Mouse (Mus musculus) embryo, embryonic 11 days (tissue): Measurements from ENCODE around the gene Zfp119b.
A peak's percentile ranks its signal among the peaks of the same experiment; 100 is the strongest.
"Not testable (repeated sequence)": the region's sequence is repeated elsewhere in the genome, so short reads cannot be mapped to it uniquely, and the experiment has no call there.

Experiments
- DNase-seq: peaks from one replicate; pipeline ENCODE4 v3.0.0-alpha.2; 2015

The Zfp119b gene

DNA sequence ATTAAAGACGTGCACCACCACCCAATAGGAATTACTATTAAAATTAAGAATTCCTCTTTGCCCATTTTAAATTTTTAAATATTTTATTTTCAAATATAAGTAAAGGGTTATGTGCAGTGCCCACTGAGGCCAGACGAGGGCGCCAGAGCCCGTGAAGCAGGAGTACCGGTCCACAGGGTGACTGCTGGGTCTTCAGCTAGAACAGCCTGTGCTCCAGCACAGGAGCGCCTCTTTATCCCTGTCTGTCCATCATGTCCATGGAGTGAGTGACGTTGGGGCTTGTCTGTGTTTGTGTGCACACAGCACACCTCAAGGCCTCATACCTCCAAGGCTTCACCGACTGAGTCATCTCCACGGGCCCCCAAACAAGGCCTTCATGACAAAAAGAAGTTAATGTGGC is 7.9 kb upstream of the Zfp119b start:
- peak; percentile 83 for DNase-seq

DNA sequence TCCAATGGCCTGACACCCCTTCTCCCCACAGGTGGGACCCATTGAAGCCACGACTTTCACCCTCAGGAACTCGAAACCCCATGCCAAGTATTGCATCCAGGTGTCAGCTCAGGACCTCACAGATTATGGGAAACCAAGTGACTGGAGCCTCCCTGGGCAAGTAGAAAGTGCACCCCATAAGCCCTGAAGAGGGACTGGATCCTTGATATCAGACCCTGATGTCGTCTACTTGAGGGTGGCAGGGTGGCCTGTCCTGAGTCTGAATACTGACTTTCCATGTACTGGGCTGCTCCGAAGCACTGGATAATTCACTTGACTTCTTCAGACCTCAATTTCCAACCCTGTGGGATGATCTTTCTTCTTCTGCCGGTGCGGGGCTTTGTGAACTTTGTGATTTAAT is 7.3 kb upstream of the Zfp119b start:
- no peak for DNase-seq

DNA sequence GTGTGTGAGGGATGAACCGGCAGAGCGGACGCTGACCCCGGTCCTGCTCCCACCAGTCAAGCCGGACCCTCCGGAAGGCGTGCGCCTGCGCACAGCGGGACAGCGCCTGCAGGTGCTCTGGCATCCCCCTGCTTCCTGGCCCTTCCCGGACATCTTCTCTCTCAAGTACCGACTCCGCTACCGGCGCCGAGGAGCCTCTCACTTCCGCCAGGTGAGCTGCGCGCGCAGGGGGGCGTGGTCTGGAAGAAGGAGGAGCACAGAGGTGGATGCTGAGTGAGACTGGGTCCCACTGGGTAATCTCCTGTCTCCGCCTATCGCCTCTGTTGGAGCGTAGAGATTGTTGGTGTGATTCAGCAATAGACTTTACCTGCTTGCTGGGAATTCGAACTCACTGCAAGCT is 6.8 kb upstream of the Zfp119b start:
- DNase-seq, result peak; percentile 78

DNA sequence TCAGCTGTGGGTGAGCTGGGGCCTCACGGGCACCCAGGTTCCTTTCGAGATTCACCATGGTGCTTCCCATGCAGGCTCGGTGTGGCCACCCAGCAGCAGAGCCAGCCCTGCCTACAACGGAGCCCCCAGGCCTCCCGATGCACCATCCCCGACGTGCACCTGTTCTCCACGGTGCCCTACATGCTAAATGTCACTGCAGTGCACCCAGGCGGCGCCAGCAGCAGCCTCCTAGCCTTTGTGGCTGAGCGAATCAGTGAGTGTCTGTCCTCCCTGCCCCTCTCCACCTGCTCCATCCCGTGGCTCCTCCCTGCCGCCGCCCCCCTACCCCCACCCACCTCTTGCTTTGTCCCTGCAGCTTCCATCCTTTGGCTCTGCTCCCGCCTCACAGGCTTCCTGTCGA is 4.9 kb upstream of the Zfp119b start:
- no peak for DNase-seq

DNA sequence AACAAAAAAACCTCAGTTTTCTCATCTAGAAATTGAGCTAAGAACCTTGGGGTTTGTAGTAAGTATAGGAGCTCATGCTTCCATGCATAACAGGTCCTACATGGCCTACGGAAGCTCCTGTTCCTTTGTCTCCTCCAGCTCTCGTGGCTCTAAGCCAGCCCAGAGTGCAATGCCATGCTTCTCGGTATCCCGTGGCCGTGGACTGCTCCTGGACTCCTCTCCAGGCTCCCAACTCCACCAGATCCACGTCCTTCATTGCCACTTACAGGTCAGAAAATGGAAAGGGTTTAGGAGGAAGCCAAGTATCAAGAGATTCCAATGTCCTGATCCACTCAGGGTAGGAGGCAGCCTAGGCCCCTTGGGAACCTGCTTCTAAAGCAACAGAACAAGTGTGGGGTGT is 4.5 kb upstream of the Zfp119b start:
- no peak for DNase-seq

DNA sequence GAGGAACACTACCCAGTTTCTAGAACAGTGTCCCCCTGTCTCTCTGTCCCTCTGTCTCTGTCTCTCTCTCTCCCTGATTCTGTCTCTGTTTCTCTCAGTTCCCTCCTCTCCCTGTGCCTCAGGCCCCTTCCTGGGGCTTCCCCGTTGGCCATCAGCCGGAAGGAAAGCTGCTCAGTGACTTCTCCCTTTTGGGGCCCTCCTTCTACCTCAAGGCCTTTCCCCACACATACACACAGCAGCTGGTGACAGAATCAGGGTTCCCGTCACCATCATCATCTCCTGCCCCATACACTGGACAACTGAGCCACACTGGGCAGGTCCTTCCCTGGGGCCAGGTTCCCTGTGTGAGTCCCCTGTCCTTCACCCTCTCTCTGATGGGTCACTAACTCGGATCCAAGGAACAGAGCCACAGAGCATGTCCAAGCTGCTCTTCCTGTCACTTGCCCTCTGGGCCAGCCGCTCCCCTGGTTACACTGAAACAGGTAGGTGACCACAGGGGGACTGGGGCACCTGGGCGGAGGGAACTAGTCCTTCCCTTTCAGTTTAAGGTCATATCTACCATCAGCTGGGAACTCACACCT is 3.2 kb upstream of the Zfp119b start, which contains the start of gene Ebi3:
Ebi3 (plus strand) TSS at position 194 of the 581 bp plus-strand sequence.
- DNase-seq, result no peak

DNA sequence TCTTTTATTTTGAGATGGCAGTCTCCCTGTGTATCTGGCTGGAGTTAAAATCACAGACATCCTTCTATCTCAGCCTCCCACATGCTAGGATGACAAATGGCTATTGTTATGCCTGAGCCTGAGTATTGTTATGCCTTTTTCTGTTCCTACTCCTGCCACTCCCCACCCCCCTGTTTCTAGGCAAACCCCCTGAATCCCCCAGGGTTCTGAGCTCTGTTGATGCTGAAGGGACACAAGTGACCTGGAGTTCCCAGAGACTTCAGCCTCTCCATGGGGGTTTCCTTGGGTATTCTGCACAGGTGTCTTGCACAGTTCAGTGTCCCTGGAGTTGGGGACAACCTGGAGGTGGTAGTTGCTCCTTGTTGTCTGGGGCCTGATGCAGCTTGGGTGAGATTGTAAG is 2.7 kb upstream of the Zfp119b start:
- no peak for DNase-seq

DNA sequence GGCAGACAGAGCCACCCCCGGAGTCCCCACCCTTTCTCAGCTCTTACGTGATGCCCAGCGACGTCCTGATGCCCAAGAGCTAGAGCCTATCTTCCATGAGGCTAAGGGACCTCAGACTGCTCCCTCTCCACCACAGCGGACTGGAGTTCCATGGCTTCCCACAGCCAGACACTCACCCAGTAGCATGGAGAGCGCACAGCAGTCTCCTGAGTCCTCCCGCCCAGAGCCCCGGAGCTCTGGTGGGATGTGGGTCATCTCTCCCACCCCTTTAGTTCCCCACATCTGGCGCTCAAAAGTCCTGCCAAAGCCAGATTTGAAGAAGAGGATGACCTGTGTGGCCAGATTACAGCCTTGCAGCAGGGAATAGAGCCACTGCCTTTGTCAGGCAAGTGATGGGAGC is 1.3 kb upstream of the Zfp119b start:
- no peak for DNase-seq

DNA sequence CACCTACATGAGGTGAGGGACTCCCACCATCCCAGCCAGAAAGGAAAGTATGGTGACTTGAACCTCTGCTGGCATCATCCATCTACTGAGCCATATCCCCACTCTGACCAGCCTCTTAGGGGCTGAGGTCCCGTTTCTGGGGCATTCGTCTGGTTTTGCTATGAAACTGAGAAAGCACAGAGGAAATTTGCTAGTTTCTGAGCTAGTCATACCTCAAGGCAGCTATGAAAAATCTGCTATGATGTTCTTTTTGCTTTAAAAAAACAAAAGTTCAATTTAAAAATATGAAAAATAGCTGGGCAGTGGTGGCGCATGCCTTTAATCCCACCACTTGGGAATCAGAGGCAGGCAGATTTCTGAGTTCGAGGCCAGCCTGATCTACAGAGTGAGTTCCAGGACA is 653 bp downstream of the Zfp119b start:
- no peak for DNase-seq

DNA sequence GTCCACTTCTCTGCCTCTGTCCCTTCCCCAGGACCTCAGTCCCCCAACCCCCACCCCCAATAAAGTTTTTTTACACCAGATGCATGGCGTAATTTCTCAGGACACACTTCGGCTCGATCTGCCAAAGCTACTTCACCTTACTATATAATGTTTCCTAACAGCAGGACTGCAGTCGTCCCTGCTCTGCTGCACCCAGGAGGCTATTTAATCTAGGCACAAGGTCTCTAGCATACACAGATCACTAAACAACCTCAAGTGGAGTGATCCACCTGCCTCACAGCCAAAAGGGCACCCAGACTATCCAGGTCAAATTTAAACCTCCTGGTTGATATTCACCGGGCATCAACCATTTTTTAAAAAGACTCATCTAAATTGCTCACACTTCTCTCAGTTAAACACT is 3.6 kb downstream of the Zfp119b start:
- no peak for DNase-seq

DNA sequence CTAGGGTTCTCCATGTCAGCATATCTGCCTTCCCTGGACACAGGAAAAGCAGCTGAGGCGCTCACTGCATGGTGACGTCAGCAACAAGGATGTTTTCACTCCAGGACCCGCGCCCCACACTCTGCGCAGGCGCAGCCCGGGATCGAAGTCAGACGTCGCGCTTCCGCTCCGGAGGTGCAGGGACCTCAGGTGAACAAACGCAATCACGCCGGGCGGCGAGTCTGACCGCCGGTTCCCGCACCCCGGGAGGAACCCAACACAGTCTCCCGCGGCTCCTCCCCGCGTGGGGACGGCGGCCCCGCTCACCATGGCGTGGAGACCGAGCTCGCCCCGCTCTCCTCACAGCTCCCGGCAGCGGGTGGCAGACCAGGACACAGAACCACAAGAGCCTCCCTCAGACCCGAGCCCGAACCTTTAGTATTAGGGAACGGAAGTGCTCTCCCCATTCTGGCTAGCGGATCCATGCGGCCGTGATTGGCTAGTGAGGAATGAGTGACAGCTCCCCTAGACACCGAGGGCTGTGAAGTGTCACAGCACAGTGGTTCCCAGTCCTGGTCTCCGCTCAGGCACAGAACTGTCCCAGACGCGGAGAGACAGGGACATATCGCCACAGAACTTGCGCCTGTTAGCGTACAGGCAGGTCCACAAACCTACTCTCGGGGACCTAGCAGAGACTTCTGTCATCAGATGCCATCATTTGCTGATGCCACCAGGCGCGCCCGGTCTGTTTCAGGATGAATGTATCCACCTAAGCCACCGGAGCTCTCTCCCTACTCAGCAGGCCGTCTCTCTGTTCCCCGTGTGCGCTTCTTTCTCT is 4.2 kb downstream of the Zfp119b start:
- peak; percentile 80 for DNase-seq

DNA sequence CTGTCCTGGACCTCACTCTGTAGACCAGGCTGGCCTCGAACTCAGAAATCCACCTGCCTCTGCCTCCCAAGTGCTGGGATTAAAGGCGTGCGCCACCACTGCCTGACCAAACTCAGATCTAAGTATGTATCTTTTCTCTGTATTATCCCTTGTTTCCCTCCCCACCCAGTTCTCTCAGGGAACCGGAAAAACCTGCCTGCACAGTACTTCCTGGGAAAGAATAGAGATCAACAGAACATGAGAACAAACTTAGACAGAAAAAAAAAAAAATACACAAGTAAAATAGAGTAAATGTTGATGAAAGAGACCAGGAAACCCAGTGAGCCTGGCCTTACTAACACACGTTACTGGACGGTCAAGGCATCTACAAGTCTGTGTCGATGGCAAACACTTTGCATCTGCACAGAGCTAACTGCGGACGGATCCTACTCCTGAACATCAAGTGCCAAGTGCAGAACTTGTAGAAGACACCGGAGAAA is 4.9 kb downstream of the Zfp119b start:
- DNase-seq, result not testable (repeated sequence)

DNA sequence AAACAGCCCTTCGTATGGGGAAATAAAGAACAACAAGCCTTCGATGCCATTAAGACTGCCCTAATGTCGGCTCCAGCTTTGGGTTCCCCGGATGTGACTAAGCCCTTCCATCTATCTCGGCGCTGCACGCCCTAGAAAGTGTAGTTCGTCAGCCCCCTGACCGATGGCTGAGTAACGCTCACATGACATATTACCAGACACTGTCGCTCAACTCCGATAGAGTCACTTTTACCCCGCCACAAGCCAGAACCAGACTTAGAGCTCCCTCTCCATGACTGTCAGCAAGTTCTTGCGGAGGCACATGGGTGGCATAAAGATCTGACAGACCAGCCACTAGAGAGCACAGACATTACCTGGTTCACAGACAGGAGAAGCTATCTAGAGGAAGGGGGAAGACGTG is 16.1 kb downstream of the Zfp119b start:
- DNase-seq, result no peak

DNA sequence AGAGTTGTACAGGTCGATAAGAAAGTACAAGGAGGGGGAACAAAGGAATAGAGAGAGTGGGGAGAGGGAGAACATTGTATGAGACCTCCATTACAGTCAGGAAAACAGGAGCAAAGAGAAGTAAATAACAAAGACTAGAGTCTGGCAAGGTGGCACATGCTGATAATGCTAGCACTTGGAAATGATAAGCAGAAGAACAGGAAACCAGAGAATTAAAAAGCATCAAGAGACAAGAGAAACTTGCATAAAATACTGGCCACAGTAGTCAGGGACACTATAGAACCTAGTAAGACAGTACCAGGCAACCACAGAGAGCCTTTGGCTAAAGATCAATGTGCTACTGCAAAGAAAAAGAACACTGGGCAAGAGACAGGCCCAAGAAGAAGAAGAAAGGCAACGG is 16.7 kb downstream of the Zfp119b start:
- no peak for DNase-seq

DNA sequence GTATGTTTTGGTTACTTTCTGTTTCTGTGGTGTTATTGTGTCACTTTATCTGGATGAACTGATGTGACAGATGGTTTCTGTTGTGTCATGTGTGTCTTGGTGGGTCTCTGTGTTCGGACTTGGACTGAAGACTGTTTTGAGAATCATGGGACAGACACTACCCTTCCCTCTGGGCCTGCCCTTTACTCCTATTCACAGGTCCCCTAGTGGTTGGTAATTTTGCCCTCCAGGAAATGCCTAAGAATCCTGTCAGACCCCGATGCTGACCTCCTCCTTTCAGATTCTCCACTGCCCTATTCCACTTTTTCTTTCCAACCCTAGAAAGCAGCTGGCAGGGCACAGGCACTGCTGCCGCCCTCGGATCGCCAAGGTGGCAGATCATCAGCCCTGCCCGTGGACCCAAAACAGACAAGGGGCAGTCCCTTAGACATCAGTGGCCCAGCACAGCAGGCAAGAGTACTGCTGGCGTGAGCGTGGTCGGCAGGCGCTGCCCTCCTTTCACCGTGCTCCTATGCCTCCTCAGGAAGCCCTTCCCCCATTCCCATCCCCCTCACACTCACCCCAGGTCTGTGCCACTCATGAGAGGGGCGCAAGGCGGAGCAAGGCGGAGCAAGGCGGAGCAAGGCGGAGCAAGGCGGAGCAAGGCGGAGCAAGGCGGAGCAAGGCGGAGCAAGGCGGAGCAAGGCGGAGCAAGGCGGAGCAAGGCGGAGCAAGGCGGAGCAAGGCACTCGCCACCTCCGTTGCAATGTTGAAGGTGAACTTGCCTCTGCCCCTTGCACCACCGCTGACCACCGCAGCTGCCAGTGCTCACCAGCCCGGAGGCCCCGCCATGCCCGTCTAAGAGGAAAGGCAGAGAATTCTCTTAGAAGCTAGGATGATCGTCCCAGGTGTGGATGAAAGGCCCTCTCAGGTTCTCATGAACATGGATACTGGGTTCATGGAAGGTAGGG is 17.5 kb downstream of the Zfp119b start:
- peak; percentile 86 for DNase-seq

DNA sequence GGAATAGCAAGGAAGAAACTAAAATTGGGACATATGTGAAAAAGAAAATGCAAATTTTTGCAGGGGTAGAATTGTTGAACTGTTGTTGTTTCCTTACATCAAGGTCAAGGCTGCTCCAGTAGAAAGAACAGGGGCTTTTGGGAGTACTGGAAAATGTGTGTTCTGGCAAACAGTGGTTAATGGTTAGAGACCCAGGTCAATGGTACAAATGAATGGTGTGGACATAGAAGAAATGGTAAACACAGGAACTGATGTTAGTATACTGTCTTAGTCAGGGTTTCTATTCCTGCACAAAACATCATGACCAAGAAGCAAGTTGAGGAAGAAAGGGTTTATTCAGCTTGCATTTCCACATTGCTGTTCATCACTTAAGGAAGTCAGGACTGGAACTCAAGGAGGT is 42.6 kb downstream of the Zfp119b start:
- DNase-seq, result no peak

DNA sequence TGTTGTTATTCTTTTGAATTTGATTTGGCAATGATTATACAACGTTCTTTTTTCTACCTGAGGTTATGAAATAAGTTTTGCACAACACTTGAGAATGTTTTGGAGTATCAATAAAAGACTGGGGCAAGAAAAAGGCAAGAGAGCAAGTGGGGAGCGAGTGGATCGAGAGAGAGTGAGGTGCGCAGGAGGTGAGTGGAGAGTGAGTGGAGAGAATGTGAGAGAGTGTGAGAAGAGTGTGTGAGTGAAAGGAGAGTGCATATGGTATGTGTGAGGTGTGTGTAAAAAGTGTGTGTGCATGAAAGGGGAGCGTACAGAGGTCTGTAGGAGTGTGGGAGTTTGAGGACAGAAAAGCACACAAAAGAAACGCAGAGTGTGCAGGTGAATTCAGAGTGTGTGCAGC is 45.2 kb downstream of the Zfp119b start:
- no peak for DNase-seq

DNA sequence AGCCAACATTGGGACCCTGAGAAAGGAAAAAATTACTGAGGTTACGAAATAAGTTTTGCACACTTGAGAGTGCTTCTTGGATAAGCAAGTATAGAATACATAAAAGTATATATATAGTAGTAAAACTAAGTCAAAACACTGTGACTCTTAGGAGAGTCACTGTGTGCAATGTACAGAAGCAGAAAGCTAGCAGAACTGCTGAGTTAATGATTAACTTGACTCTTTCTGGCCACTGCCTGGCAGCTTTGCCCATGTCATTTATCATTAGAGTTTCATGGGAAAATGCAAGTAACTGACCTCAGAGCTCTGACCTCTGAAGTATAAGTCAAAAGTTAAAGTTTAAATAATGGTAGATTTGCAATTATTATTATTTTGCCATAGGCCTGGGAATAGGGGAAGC is 45.6 kb downstream of the Zfp119b start:
- DNase-seq, result no peak

DNA sequence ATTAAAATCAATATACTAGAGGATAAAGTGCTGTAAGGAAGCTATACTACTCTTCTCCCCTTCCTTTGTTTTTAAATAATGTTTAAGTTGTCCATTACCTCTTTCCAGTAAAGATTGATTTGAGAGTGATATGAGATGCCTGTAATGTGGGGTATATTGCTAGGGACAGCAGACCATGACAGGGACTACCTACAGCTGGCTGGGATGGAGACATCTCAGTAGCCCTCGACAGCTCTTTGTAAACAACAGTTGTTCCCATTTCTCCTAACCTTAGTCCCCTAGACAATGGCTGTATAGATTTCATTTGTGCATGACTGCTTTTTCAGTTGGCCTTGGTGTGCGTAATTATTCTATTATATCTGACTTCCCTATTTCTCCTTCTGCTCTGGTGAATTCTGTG is 46.2 kb downstream of the Zfp119b start:
- no peak for DNase-seq

DNA sequence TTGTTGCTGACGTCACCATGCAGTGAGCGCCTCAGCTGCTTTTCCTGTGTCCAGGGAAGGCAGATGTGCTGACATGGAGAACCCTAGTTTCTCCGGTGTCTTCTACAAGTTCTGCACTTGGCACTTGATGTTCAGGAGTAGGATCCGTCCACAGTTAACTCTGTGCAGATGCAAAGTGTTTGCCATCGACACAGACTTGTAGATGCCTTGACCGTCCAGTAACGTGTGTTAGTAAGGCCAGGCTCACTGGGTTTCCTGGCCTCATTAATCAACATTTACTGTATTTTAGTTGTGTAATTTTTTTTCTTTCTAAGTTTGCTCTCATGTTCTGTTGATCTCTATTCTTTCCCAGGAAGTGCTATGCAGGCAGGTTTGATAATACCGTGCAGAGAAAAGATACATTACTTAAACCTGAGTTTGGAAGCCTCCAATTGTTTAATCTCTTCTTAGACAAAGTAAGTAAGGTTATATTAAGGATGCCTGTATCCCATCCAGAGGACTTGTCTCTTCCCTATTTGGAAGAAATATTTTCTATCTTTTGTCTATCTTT is 56.8 kb downstream of the Zfp119b start:
- DNase-seq, result peak; percentile 4
